Mouse (Mus musculus): ENCODE results near the gene Chit1. TPM values are rescaled to one million over a fixed set of nuclear protein-coding genes. Genes with fewer than 3 reads are reported as not detected.

Gene Chit1
- polyA plus RNA-seq, 1 experiment = not detected

- Histone ChIP-seq H3K27ac (replicated peaks; ENCODE audit: low read depth, low read length) (no peak overlapping the region), H3K4me1 (ENCODE audit: control insufficient read depth, insufficient read depth, insufficient read length, low read length) (peaks cover 35% of the 10 kb centered on the region), H3K4me3 (ENCODE audit: insufficient read depth, low read depth, low read length) (no peak overlapping the region)
Measured at GRCm38 (mm10) chr1:134089074-134089473, 22.0 kb upstream of the Chit1 start.

- H3K27ac ChIP-seq (replicated peaks; ENCODE audit: low read depth, low read length) = peak overlapping the region; percentile 91
- H3K4me3 ChIP-seq (ENCODE audit: insufficient read depth, low read depth, low read length) = no peak overlapping the region
- H3K4me1 ChIP-seq (ENCODE audit: control insufficient read depth, insufficient read depth, insufficient read length, low read length) = peaks cover 42% of the 10 kb centered on the region
Measured at GRCm38 (mm10) chr1:134091851-134092250, 19.2 kb upstream of the Chit1 start.

- Histone ChIP-seq H3K27ac (replicated peaks; ENCODE audit: low read depth, low read length) (peak overlapping the region; percentile 91), H3K4me3 (ENCODE audit: insufficient read depth, low read depth, low read length) (peak overlapping the region; percentile 1), H3K4me1 (ENCODE audit: control insufficient read depth, insufficient read depth, insufficient read length, low read length) (peaks cover 45% of the 10 kb centered on the region)
Measured at GRCm38 (mm10) chr1:134092368-134092767, 18.7 kb upstream of the Chit1 start.

- H3K4me3 ChIP-seq (ENCODE audit: insufficient read depth, low read depth, low read length) = peak overlapping the region; percentile 66
- H3K27ac ChIP-seq (replicated peaks; ENCODE audit: low read depth, low read length) = peak overlapping the region; percentile 100
- peaks cover 53% of the 10 kb centered on the region for H3K4me1 ChIP-seq (ENCODE audit: control insufficient read depth, insufficient read depth, insufficient read length, low read length)
Measured at GRCm38 (mm10) chr1:134092852-134093770, 17.9 kb upstream of the Chit1 start.

GRCm38 (mm10) chr1:134093771-134094526 lies 17.1 kb upstream of the Chit1 start:
- peaks cover 60% of the 10 kb centered on the region for H3K4me1 ChIP-seq (ENCODE audit: control insufficient read depth, insufficient read depth, insufficient read length, low read length)
- peak overlapping the region; percentile 66 for H3K4me3 ChIP-seq (ENCODE audit: insufficient read depth, low read depth, low read length)
- H3K27ac ChIP-seq (replicated peaks; ENCODE audit: low read depth, low read length) = peak overlapping the region; percentile 100

- Histone ChIP-seq H3K27ac (replicated peaks; ENCODE audit: low read depth, low read length) (peak overlapping the region; percentile 96), H3K4me1 (ENCODE audit: control insufficient read depth, insufficient read depth, insufficient read length, low read length) (peaks cover 66% of the 10 kb centered on the region)
Measured at GRCm38 (mm10) chr1:134095033-134095612, 15.9 kb upstream of the Chit1 start.

GRCm38 (mm10) chr1:134095721-134096120 lies 15.3 kb upstream of the Chit1 start:
- H3K27ac ChIP-seq (replicated peaks; ENCODE audit: low read depth, low read length) = peak overlapping the region; percentile 96
- no peak overlapping the region for H3K4me3 ChIP-seq (ENCODE audit: insufficient read depth, low read depth, low read length)
- peaks cover 69% of the 10 kb centered on the region for H3K4me1 ChIP-seq (ENCODE audit: control insufficient read depth, insufficient read depth, insufficient read length, low read length)

More at GRCm38 (mm10) chr1:134095033-134095612, 15.9 kb upstream of the Chit1 start:
- no peak overlapping the region for H3K4me3 ChIP-seq (ENCODE audit: insufficient read depth, low read depth, low read length)

GRCm38 (mm10) chr1:134096264-134096934 lies 14.6 kb upstream of the Chit1 start:
- no peak overlapping the region for H3K4me3 ChIP-seq (ENCODE audit: insufficient read depth, low read depth, low read length)
- H3K27ac ChIP-seq (replicated peaks; ENCODE audit: low read depth, low read length) = peak overlapping the region; percentile 96
- H3K4me1 ChIP-seq (ENCODE audit: control insufficient read depth, insufficient read depth, insufficient read length, low read length) = peaks cover 66% of the 10 kb centered on the region

GRCm38 (mm10) chr1:134097080-134097855 lies 13.8 kb upstream of the Chit1 start:
- Histone ChIP-seq H3K4me1 (ENCODE audit: control insufficient read depth, insufficient read depth, insufficient read length, low read length) (peaks cover 57% of the 10 kb centered on the region), H3K4me3 (ENCODE audit: insufficient read depth, low read depth, low read length) (no peak overlapping the region), H3K27ac (replicated peaks; ENCODE audit: low read depth, low read length) (peak overlapping the region; percentile 96)

GRCm38 (mm10) chr1:134097956-134098725 lies 12.9 kb upstream of the Chit1 start:
- Histone ChIP-seq H3K27ac (replicated peaks; ENCODE audit: low read depth, low read length) (peak overlapping the region; percentile 96), H3K4me1 (ENCODE audit: control insufficient read depth, insufficient read depth, insufficient read length, low read length) (peaks cover 53% of the 10 kb centered on the region), H3K4me3 (ENCODE audit: insufficient read depth, low read depth, low read length) (peak overlapping the region; percentile 32; the same call in 1 of the 2 replicates)

GRCm38 (mm10) chr1:134098726-134099515 lies 12.1 kb upstream of the Chit1 start:
- Histone ChIP-seq H3K4me3 (ENCODE audit: insufficient read depth, low read depth, low read length) (peak overlapping the region; percentile 59), H3K27ac (replicated peaks; ENCODE audit: low read depth, low read length) (peak overlapping the region; percentile 99), H3K4me1 (ENCODE audit: control insufficient read depth, insufficient read depth, insufficient read length, low read length) (peaks cover 51% of the 10 kb centered on the region)

GRCm38 (mm10) chr1:134099516-134100235 lies 11.4 kb upstream of the Chit1 start:
- peak overlapping the region; percentile 59 for H3K4me3 ChIP-seq (ENCODE audit: insufficient read depth, low read depth, low read length)
- peaks cover 48% of the 10 kb centered on the region for H3K4me1 ChIP-seq (ENCODE audit: control insufficient read depth, insufficient read depth, insufficient read length, low read length)
- peak overlapping the region; percentile 99 for H3K27ac ChIP-seq (replicated peaks; ENCODE audit: low read depth, low read length)

All from brown adipose tissue, adult 24 weeks (tissue).